Mouse (Mus musculus): ENCODE measurements around the gene Oxa1l.
"Not testable (repeated sequence)": the region's sequence is repeated elsewhere in the genome, so short reads cannot be mapped to it uniquely, and the experiment has no call there.

DNA sequence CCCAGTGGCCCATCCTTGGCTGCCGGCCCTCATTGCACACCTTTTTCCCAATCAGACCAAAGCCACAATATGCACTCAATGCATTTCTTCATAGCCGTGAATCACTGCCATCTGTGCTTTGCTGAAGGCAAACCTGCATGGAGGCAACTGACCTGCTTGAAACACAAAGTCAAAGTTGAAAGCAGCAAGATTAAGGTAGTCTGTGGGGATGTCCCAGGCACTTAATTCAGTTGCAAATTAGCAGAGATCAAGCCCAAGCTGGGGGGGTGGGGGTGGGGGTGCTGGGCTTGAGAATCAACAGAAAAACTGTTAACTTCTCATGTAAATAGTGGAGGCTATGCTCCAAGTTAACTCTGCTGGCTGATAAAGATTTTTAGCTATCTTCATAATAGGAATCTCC, 18.8 kb upstream of the Oxa1l start:
- TF ChIP-seq POLR2A, CTCF (IDR thresholded peaks at IDR 0.05; ENCODE audit: insufficient read depth, low read depth, low read length): not testable (repeated sequence)

Data from olfactory bulb, adult 2 months (tissue).